ENCODE assay signal across 19 mouse cellular contexts in genomic region chr10:4972026-4972425, GRCm38 (mm10).
"Had no signal": no experiment of that assay in that cellular context is flagged by ENCODE, and none has a peak within 500 bp of the region (broad histone marks: within the 10 kb centered on the region; RNA-seq: fewer than 3 reads in every experiment).

No protein-coding gene starts in this region.

- H3K27ac ChIP-seq: lung, embryonic 15.5 days; midbrain, embryonic 10.5 days; midbrain, embryonic 13.5 days; midbrain, embryonic 15.5 days; neural tube, embryonic 13.5 days; neural tube, embryonic 15.5 days had no signal

- ATAC-seq: lung, postnatal 0 days; midbrain, embryonic 13.5 days; midbrain, embryonic 15.5 days had no signal

- H3K9ac ChIP-seq: lung, embryonic 15.5 days; midbrain, embryonic 13.5 days; midbrain, embryonic 15.5 days; neural tube, embryonic 13.5 days; neural tube, embryonic 15.5 days had no signal

- H3K4me2 ChIP-seq: lung, embryonic 15.5 days; midbrain, embryonic 13.5 days; midbrain, embryonic 15.5 days; neural tube, embryonic 13.5 days; neural tube, embryonic 15.5 days had no signal

- H3K4me3 ChIP-seq: lung, embryonic 15.5 days; midbrain, embryonic 10.5 days; midbrain, embryonic 13.5 days; midbrain, embryonic 15.5 days; myocyte; neural tube, embryonic 13.5 days; neural tube, embryonic 15.5 days had no signal

- DNase-seq: lung, adult 18-20 months; lung, postnatal 14 days; lung, postnatal 4 days; retina, postnatal 1 day; right cerebral cortex, adult 18-20 months; right cerebral cortex, postnatal 25 days; right cerebral cortex, postnatal 4 days; spleen, adult 18-20 months; thymus, adult 18-20 months; thymus, postnatal 14 days; thymus, postnatal 36 days had no signal

- H3K4me1 ChIP-seq: lung, embryonic 15.5 days; midbrain, embryonic 10.5 days; midbrain, embryonic 13.5 days; midbrain, embryonic 15.5 days; neural tube, embryonic 13.5 days; neural tube, embryonic 15.5 days had no signal

- H3K27me3 ChIP-seq: lung, embryonic 15.5 days; midbrain, embryonic 13.5 days; midbrain, embryonic 15.5 days; neural tube, embryonic 13.5 days; neural tube, embryonic 15.5 days had no signal

- H3K9me3 ChIP-seq: lung, embryonic 15.5 days; midbrain, embryonic 10.5 days; midbrain, embryonic 13.5 days; midbrain, embryonic 15.5 days; neural tube, embryonic 13.5 days; neural tube, embryonic 15.5 days had no signal

- H3K36me3 ChIP-seq: lung, embryonic 15.5 days; midbrain, embryonic 10.5 days; midbrain, embryonic 13.5 days; midbrain, embryonic 15.5 days; neural tube, embryonic 13.5 days; neural tube, embryonic 15.5 days had no signal
